Mouse (Mus musculus): Measurements from ENCODE around the gene Ubxn1. TPM values are rescaled to one million over a fixed set of nuclear protein-coding genes. Genes with fewer than 3 reads are reported as not detected.

The Ubxn1 gene
- polyA plus RNA-seq, 1 experiment from 2014 or later: 162 TPM

DNA sequence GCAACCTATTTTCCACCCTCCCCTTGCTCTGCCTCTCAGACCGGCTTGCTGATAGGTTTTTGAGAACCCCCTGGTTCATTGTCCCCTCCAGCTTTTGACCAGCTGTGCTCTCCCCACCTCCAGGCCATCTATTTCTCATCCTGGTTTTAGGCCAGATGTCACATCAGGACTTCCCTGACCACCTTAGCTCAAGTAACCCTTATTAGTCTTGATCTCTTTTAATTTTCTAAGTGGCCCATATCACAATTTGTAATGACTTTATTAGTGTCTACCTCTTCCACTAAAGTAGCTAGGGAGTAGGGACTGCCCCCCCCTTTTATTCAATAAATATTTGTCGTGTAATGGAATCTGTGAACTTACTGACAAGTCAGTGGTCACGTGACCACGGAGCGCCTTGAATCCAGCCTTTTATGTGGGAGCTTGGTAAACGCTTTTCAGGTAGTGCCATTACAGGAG is 49.6 kb downstream of the Ubxn1 start:
- ATAC-seq (ENCODE audit: insufficient number of reproducible peaks, insufficient read depth, low FRiP score, low read depth): peak; percentile 11; the same call in 1 of the 2 replicates
- WGBS: 2% methylated on average over 6 of the region's 6 CpGs
- H3K27me3 ChIP-seq (ENCODE audit: control insufficient read depth, insufficient read depth, low read length): no peaks in the 10 kb centered on the region
- H3K4me2 ChIP-seq (replicated peaks; ENCODE audit: low read depth, low read length): peak overlapping the region; percentile 77
- H3K9me3 ChIP-seq (ENCODE audit: control insufficient read depth, low read depth, low read length): no peaks in the 10 kb centered on the region
- H3K36me3 ChIP-seq (ENCODE audit: control insufficient read depth, insufficient read depth, low read length): peaks cover 17% of the 10 kb centered on the region
- peak overlapping the region; percentile 71 for H3K4me3 ChIP-seq (ENCODE audit: low read depth, low read length)
- peaks cover 9% of the 10 kb centered on the region; the same call in 1 of the 2 replicates for H3K4me1 ChIP-seq (ENCODE audit: control insufficient read depth, insufficient read depth, low read length)
- H3K27ac ChIP-seq (ENCODE audit: low read length): peak overlapping the region; percentile 86; the same call in 1 of the 2 replicates
- peak overlapping the region; percentile 57 for H3K9ac ChIP-seq (replicated peaks; ENCODE audit: low read depth, low read length)

DNA sequence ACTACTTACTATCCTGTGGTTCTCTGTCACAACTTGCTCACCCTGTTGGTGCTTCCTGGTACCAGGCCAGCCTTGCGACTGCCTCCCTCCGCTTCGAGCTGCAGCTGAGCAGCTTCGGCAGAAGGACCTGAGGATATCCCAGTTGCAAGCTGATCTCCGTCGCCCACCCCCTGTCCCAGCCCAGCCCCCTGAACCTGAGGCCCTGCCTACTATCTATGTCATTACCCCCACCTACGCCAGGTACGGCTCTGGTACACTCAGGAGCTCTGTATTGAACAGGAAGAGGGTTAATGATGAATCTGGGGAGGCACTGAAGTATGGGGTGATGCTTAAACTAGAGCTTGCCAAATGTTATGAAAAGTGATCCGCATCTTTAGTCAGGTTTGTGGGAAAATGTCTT is 50.4 kb downstream of the Ubxn1 start:
- Histone ChIP-seq H3K9ac (replicated peaks; ENCODE audit: low read depth, low read length) (peak overlapping the region; percentile 57; the same call in 1 of the 2 replicates), H3K36me3 (ENCODE audit: control insufficient read depth, insufficient read depth, low read length) (peaks cover 16% of the 10 kb centered on the region), H3K27me3 (ENCODE audit: control insufficient read depth, insufficient read depth, low read length) (no peaks in the 10 kb centered on the region), H3K4me1 (ENCODE audit: control insufficient read depth, insufficient read depth, low read length) (peaks cover 9% of the 10 kb centered on the region; the same call in 1 of the 2 replicates), H3K27ac (ENCODE audit: low read length) (no peak overlapping the region), H3K4me2 (replicated peaks; ENCODE audit: low read depth, low read length) (peak overlapping the region; percentile 77; the same call in 1 of the 2 replicates), H3K9me3 (ENCODE audit: control insufficient read depth, low read depth, low read length) (no peaks in the 10 kb centered on the region), H3K4me3 (ENCODE audit: low read depth, low read length) (peak overlapping the region; percentile 71)
- no peak for ATAC-seq (ENCODE audit: insufficient number of reproducible peaks, insufficient read depth, low FRiP score, low read depth)
- WGBS: 85% methylated on average over 9 of the region's 9 CpGs

Small RNAs within 50 kb of the gene (microRNA-seq; reads per million reads assigned to microRNA genes)
- gene Mir5136: not detected

Other genes with a start within 250 kb of the Ubxn1 start
- 0.35 and 0.38 TPM in 2 replicates for gene Chrm1, start 207.7 kb upstream of the Ubxn1 start, polyA plus RNA-seq (2014; fragmentation: Nextera tagmentation; extraction: Ambion mirVana)
- gene Slc3a2, start 148.1 kb upstream of the Ubxn1 start, polyA plus RNA-seq (2014; fragmentation: Nextera tagmentation; extraction: Ambion mirVana): 80.8 and 91.1 TPM in 2 replicates
- gene Wdr74, start 135.7 kb upstream of the Ubxn1 start, polyA plus RNA-seq (2014; fragmentation: Nextera tagmentation; extraction: Ambion mirVana): 79.4 and 85.6 TPM in 2 replicates
- 1.0 and 1.9 TPM in 2 replicates for gene 1700092M07Rik, start 130.8 kb upstream of the Ubxn1 start, polyA plus RNA-seq (2014; fragmentation: Nextera tagmentation; extraction: Ambion mirVana)
- 141 and 143 TPM in 2 replicates for gene Stx5a, start 130.1 kb upstream of the Ubxn1 start, polyA plus RNA-seq (2014; fragmentation: Nextera tagmentation; extraction: Ambion mirVana)
- gene Nxf1, start 114.4 kb upstream of the Ubxn1 start, polyA plus RNA-seq (2014; fragmentation: Nextera tagmentation; extraction: Ambion mirVana): 168 and 178 TPM in 2 replicates
- 178 and 194 TPM in 2 replicates for gene Tmem223, start 100.5 kb upstream of the Ubxn1 start, polyA plus RNA-seq (2014; fragmentation: Nextera tagmentation; extraction: Ambion mirVana)
- gene Tmem179b, start 97.0 kb upstream of the Ubxn1 start, polyA plus RNA-seq (2014; fragmentation: Nextera tagmentation; extraction: Ambion mirVana): 85.4 and 94.0 TPM in 2 replicates
- 17.1 and 17.5 TPM in 2 replicates for gene Taf6l, start 85.1 kb upstream of the Ubxn1 start, polyA plus RNA-seq (2014; fragmentation: Nextera tagmentation; extraction: Ambion mirVana)
- 140 and 151 TPM in 2 replicates for gene Polr2g, start 72.9 kb upstream of the Ubxn1 start, polyA plus RNA-seq (2014; fragmentation: Nextera tagmentation; extraction: Ambion mirVana)
- 4.7 and 5.2 TPM in 2 replicates for gene Zbtb3, start 68.9 kb upstream of the Ubxn1 start, polyA plus RNA-seq (2014; fragmentation: Nextera tagmentation; extraction: Ambion mirVana)
- gene Ttc9c, start 52.2 kb upstream of the Ubxn1 start, polyA plus RNA-seq (2014; fragmentation: Nextera tagmentation; extraction: Ambion mirVana): 47.5 and 51.7 TPM in 2 replicates
- gene Hnrnpul2, start 51.5 kb upstream of the Ubxn1 start, polyA plus RNA-seq (2014; fragmentation: Nextera tagmentation; extraction: Ambion mirVana): 10.0 and 10.1 TPM in 2 replicates
- not detected in 2 replicates for gene AC129217.1, start 41.7 kb upstream of the Ubxn1 start, polyA plus RNA-seq (2014; fragmentation: Nextera tagmentation; extraction: Ambion mirVana)
- gene Bscl2, start 34.0 kb upstream of the Ubxn1 start, polyA plus RNA-seq (2014; fragmentation: Nextera tagmentation; extraction: Ambion mirVana): 42.5 and 43.0 TPM in 2 replicates
- gene Gng3, start 32.3 kb upstream of the Ubxn1 start, polyA plus RNA-seq (2014; fragmentation: Nextera tagmentation; extraction: Ambion mirVana): 13.9 and 17.8 TPM in 2 replicates
- gene Lrrn4cl, start 20.7 kb upstream of the Ubxn1 start, polyA plus RNA-seq (2014; fragmentation: Nextera tagmentation; extraction: Ambion mirVana): 1.2 and 1.6 TPM in 2 replicates
- 63.9 and 67.6 TPM in 2 replicates for gene Uqcc3, start 9.4 kb downstream of the Ubxn1 start, polyA plus RNA-seq (2014; fragmentation: Nextera tagmentation; extraction: Ambion mirVana)
- 58.5 and 82.3 TPM in 2 replicates for gene Lbhd1, start 12.2 kb downstream of the Ubxn1 start, polyA plus RNA-seq (2014; fragmentation: Nextera tagmentation; extraction: Ambion mirVana)
- gene Gm49403, start 12.4 kb downstream of the Ubxn1 start, polyA plus RNA-seq (2014; fragmentation: Nextera tagmentation; extraction: Ambion mirVana): not detected in 2 replicates
- gene 1810009A15Rik, start 17.4 kb downstream of the Ubxn1 start, polyA plus RNA-seq (2014; fragmentation: Nextera tagmentation; extraction: Ambion mirVana): 71.0 and 82.4 TPM in 2 replicates
- gene Gm49416, start 17.4 kb downstream of the Ubxn1 start, polyA plus RNA-seq (2014; fragmentation: Nextera tagmentation; extraction: Ambion mirVana): not detected in 2 replicates
- gene Ints5, start 21.5 kb downstream of the Ubxn1 start, polyA plus RNA-seq (2014; fragmentation: Nextera tagmentation; extraction: Ambion mirVana): 29.3 and 33.5 TPM in 2 replicates
- 82.0 and 90.3 TPM in 2 replicates for gene Ganab, start 26.6 kb downstream of the Ubxn1 start, polyA plus RNA-seq (2014; fragmentation: Nextera tagmentation; extraction: Ambion mirVana)
- gene B3gat3, start 48.9 kb downstream of the Ubxn1 start, polyA plus RNA-seq (2014; fragmentation: Nextera tagmentation; extraction: Ambion mirVana): 35.7 and 37.5 TPM in 2 replicates
- gene Rom1, start 57.9 kb downstream of the Ubxn1 start, polyA plus RNA-seq (2014; fragmentation: Nextera tagmentation; extraction: Ambion mirVana): 1.0 and 2.0 TPM in 2 replicates
- 16.8 and 18.2 TPM in 2 replicates for gene Eml3, start 58.1 kb downstream of the Ubxn1 start, polyA plus RNA-seq (2014; fragmentation: Nextera tagmentation; extraction: Ambion mirVana)
- gene Mta2, start 70.4 kb downstream of the Ubxn1 start, polyA plus RNA-seq (2014; fragmentation: Nextera tagmentation; extraction: Ambion mirVana): 41.5 and 45.3 TPM in 2 replicates
- 27.2 and 27.6 TPM in 2 replicates for gene Tut1, start 82.4 kb downstream of the Ubxn1 start, polyA plus RNA-seq (2014; fragmentation: Nextera tagmentation; extraction: Ambion mirVana)
- gene Eef1g, start 95.5 kb downstream of the Ubxn1 start, polyA plus RNA-seq (2014; fragmentation: Nextera tagmentation; extraction: Ambion mirVana): 469 and 470 TPM in 2 replicates
- 33.4 and 40.6 TPM in 2 replicates for gene Ahnak, start 117.8 kb downstream of the Ubxn1 start, polyA plus RNA-seq (2014; fragmentation: Nextera tagmentation; extraction: Ambion mirVana)
- not detected in 2 replicates for gene Scgb1a1, start 216.5 kb downstream of the Ubxn1 start, polyA plus RNA-seq (2014; fragmentation: Nextera tagmentation; extraction: Ambion mirVana)